Mouse (Mus musculus) cerebellum, adult 2 months (tissue): ENCODE measurements at regions not wholly inside any gene's neighbourhood (a gene's known extent, or its start where the extent isn't known, plus 50 kb on each side); places are given as distances from the start of the nearest gene placed in this dataset.

Experiments used
- DNase-seq, 2 experiments: peaks; one replicate each; pipeline ENCODE4 v3.0.0; 2021
- H3K27ac ChIP-seq: fragments of 200-500 bp; 2 replicates; pipeline ENCODE4 v1.5.1; 2012; ENCODE audit warnings: low read length, control low read depth, inconsistent platforms; ENCODE audit not compliant: insufficient read depth
- H3K27me3 ChIP-seq: fragments of 200-500 bp; 2 replicates; pipeline ENCODE4 v1.6.1; 2012; ENCODE audit warnings: inconsistent platforms, mild to moderate bottlenecking, low read length, moderate library complexity; ENCODE audit not compliant: control insufficient read depth, insufficient read depth
- H3K4me1 ChIP-seq: fragments of 200-500 bp; 2 replicates; pipeline ENCODE4 v1.6.1; 2011; ENCODE audit warnings: low read length; ENCODE audit not compliant: control insufficient read depth, insufficient read depth
- H3K4me3 ChIP-seq: fragments of 200-500 bp; replicated peaks from 2 replicates; pipeline ENCODE3; 2011; ENCODE audit warnings: mild to moderate bottlenecking, low read depth, low read length, control low read depth; ENCODE audit not compliant: insufficient read depth
- CTCF ChIP-seq: fragments of 200-500 bp; IDR thresholded peaks from 2 replicates; pipeline ENCODE4 v1.5.1; 2011; ENCODE audit warnings: low read depth, mild to moderate bottlenecking, control low read depth, low read length, moderate library complexity, borderline replicate concordance; ENCODE audit not compliant: insufficient read depth
- POLR2A ChIP-seq: fragments of 200-500 bp; IDR thresholded peaks from 2 replicates; pipeline ENCODE4 v1.6.1; 2011; ENCODE audit warnings: low read length, control low read depth, borderline replicate concordance; ENCODE audit not compliant: insufficient read depth
- WGBS: fragments of 180-500 bp; shearing (Covaris S2); methylation state at CpG from one replicate; pipeline ENCODE4 v1.1.7; 2018; 5-methylcytosine and 5-hydroxymethylcytosine counted together

DNA sequence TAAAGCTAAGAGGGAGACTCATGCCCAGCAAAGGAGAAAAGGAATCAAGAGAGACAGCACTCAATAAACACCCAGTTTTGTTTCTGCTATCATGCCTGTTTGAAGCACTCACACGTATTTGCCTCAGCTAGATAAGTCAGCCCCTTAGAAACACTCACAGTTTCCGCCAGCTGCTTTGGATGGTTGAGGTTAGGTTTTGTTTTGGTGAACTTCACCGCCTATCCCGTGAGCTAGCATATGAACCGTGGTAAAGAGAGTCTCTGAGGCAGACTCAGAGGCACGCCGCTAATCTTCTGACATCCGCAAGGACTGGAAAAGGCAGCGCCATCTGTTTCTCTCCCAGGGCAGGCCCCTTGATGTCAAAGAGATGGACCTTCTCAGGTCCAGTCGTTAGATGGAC lies 73.2 kb upstream of the Prdm1 start:
- H3K27me3 ChIP-seq = no peaks in the 10 kb centered on the region; the same call in 1 of the 2 replicates
- no peak overlapping the region for H3K27ac ChIP-seq
- no peaks in the 10 kb centered on the region for H3K4me1 ChIP-seq
- no peak for TF ChIP-seq POLR2A
- no peak for TF ChIP-seq CTCF
- DNase-seq = no peak
- H3K4me3 ChIP-seq = no peak overlapping the region
- 89% methylated on average over 10 of the region's 10 CpGs for WGBS

DNA sequence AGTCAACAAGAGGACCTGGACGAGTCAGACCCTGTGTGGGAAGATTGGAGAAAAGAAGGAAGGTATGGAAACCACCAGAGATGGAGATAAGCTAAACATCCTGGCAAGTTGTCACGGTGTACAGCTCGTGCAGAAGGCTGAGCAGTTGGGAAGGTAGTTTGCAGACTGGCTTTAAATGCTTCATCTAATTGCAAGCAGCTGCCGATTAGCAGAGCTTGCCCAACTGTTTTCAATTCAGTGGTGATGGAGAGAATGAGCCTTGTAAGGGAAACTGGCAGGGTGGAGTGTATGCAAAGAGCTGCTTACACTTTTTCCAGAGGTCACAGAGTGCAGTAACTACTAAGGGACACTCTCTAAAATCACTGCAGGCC lies 71.6 kb upstream of the Prdm1 start:
- Histone ChIP-seq H3K27me3 (no peaks in the 10 kb centered on the region; the same call in 1 of the 2 replicates), H3K4me3 (no peak overlapping the region), H3K4me1 (no peaks in the 10 kb centered on the region), H3K27ac (no peak overlapping the region)
- WGBS = 14% methylated on average over 4 of the region's 4 CpGs
- TF ChIP-seq CTCF (no peak), POLR2A (no peak)
- DNase-seq = no peak

DNA sequence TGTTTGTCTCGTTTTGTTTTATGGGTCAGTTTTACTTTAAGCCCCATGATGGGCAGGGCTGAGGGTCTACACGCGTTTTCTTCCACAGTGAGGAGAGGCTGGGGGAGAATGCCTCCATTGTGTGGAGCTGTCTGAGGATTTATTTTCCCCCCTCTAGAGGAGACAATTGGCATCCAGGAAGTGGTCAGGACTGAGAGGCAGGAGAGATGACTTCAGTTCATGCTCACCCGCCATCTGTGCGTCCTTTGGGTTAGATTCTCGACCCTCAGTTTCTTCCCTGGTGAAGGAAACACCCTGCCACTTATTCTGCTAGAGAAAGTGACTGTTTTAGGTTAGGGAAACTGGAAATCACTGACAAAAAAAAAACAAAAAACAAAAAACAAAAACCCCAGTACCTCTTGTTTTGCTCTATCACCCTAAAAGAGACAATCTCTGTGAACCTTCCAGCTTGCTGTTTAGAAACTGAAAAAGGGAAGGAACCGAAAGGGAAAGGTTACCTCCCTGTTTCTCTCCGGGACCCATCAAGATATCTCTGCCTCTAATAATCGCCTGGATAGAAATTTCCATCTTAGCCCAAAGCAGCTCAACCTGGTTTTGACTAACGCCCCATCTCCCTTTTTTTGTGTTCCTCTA lies 71.1 kb upstream of the Prdm1 start:
- no peak for TF ChIP-seq POLR2A
- no peak for TF ChIP-seq CTCF
- WGBS = 51% methylated on average over 10 of the region's 10 CpGs
- Histone ChIP-seq H3K27me3 (no peaks in the 10 kb centered on the region; the same call in 1 of the 2 replicates), H3K4me1 (no peaks in the 10 kb centered on the region), H3K4me3 (no peak overlapping the region), H3K27ac (no peak overlapping the region)
- no peak for DNase-seq

DNA sequence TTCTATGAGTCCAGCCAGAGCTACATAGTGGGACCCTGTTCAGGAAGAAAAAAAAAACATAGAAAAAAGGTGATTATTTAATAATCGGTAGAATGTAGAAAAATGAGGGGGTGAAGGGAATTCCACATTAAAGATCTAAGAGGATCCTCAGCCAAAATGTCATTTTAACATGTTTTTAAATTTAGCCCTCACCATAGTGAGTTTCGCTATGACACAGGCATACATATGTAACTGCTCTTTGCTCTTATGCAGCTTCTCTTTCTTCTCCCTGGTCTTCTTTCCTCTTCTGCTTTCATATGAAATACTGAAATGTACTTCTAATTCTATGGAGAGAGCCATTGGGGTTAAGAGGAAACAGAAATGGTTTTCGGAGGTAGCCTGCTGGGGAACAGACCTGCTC lies 70.3 kb upstream of the Prdm1 start:
- Histone ChIP-seq H3K27ac (no peak overlapping the region), H3K4me3 (no peak overlapping the region), H3K27me3 (no peaks in the 10 kb centered on the region; the same call in 1 of the 2 replicates), H3K4me1 (no peaks in the 10 kb centered on the region)
- DNase-seq = no peak
- 95% methylated on average over 3 of the region's 3 CpGs for WGBS
- no peak for TF ChIP-seq CTCF
- no peak for TF ChIP-seq POLR2A

DNA sequence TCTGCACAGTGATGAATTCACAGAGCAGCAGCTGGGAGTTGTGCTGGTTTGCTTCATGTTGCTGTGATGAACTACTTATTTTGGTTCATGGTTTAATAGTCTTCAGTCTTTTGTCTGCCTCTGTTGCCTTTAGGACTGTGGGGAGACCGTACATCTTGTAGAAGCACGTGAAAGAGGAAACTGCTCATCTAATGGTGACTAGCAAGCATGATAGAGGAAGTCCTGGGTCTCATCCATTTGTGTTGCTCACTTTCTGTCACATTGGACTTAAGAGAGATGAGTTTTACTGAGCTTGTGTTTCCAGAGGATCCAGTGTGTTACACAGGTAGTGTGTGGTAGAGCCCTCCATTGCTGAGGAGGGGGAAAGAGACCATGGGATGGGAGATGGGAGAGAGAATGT lies 67.6 kb upstream of the Prdm1 start:
- no peak overlapping the region for H3K4me3 ChIP-seq
- H3K27me3 ChIP-seq = no peaks in the 10 kb centered on the region; the same call in 1 of the 2 replicates
- no peak overlapping the region for H3K27ac ChIP-seq
- 86% methylated on average over 2 of the region's 2 CpGs for WGBS
- DNase-seq = no peak
- no peak for TF ChIP-seq CTCF
- no peak for TF ChIP-seq POLR2A
- no peaks in the 10 kb centered on the region for H3K4me1 ChIP-seq

DNA sequence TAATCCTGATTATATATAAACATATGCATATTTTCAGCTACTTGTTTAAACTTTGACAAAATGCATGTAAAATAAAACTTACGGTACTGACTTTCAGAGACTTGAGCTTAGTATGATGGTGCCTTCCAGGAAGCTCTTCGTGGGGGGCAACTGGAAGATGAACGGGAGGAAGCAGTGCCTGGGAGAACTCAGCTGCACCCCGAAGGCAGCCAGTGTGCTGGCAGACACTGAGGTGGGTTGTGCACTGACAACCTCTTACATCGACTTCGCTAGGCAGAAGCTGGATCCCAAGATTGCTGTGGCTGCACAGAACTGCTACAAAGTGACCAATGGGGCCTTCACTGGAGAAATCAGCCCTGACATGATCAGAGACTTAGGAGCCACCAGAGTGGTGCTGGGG lies 61.5 kb upstream of the Prdm1 start:
- Histone ChIP-seq H3K27ac (no peak overlapping the region), H3K27me3 (no peaks in the 10 kb centered on the region; the same call in 1 of the 2 replicates), H3K4me1 (no peaks in the 10 kb centered on the region), H3K4me3 (no peak overlapping the region)
- DNase-seq = no peak
- no peak for TF ChIP-seq CTCF
- no peak for TF ChIP-seq POLR2A
- 77% methylated on average over 6 of the region's 6 CpGs for WGBS

DNA sequence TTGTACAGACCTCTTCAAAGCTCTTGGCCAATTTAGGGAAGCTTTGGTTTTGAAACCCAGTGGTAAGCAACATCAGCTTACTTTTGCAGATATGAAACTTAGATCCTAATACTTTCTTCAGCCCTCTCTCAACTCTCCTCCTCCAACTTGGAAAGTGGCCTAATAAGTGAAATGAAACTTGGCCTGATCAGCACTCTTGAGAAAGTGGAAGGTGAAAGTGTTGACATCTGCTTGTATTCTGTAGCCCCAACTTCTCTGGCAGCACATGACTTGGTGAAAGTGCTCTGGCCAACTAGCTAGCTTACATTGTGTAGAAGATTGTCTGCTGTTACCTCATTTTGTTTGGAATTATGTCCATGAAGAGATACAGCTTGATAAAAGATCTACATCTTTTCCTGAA lies 61.1 kb upstream of the Prdm1 start:
- peak in 1 of 2 experiments; percentile 3 for DNase-seq
- Histone ChIP-seq H3K27me3 (no peaks in the 10 kb centered on the region; the same call in 1 of the 2 replicates), H3K27ac (no peak overlapping the region), H3K4me3 (no peak overlapping the region), H3K4me1 (no peaks in the 10 kb centered on the region)
- TF ChIP-seq CTCF = no peak
- TF ChIP-seq POLR2A = no peak

DNA sequence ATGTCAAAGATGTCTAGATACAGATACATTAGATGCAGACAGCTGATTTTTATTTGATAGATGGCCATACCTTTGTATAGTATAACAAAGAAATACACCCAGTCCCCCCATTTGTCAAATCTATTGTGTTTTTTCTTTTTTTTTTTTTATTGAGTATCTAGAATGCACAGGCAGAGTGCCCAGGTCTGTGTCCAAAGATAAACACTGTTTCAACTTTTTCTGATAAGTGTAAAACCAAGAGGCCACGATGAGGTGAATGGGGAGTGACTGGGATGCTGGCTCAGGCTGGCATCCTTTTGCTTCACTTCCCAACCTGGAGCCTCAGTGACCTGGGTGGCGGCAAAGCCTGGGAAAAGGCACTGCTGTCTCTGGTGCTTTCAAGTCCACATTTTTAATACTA lies 54.4 kb upstream of the Prdm1 start:
- Histone ChIP-seq H3K27ac (no peak overlapping the region), H3K4me1 (no peaks in the 10 kb centered on the region), H3K27me3 (no peaks in the 10 kb centered on the region), H3K4me3 (no peak overlapping the region)
- TF ChIP-seq CTCF (no peak), POLR2A (no peak)
- 78% methylated on average over 2 of the region's 2 CpGs for WGBS
- no peak for DNase-seq
